Mouse (Mus musculus) heart, postnatal 4 days (tissue): ENCODE results near the gene Tex9. TPM values are rescaled to one million over a fixed set of nuclear protein-coding genes. Genes with fewer than 3 reads are reported as not detected.

Experiments
- DNase-seq: peaks from one replicate; pipeline ENCODE4 v3.0.0; 2021
- total RNA-seq, 2 experiments: library from RNA; stranded (reverse); gene quantifications; 2 replicates each; pipeline ENCODE4 v1.2.3; 2021

Tex9 gene
- total RNA-seq, result 1 to 10 TPM; 4.3 to 6.2 TPM

DNA sequence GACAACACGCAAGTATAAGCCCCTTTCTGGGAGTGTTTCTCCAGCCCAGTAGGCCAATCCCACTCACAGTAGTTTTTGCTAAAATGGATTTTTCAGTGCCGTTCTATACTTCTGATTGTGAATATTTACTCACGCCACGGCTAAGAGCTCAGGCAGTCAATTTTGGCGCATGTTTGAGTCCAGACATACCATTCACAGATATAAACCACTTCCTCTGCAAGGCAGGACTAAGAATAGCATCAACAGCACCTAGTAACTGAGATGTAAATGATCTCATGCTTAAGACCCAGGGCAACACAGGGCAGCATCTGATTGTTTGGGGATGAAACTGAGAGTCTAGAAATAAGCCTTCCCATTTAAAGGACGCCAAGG, at the start of gene Tex9:
Gene Tex9 (minus strand): TSS at position 19 of the 372 bp plus-strand sequence.
- no peak for DNase-seq

DNA sequence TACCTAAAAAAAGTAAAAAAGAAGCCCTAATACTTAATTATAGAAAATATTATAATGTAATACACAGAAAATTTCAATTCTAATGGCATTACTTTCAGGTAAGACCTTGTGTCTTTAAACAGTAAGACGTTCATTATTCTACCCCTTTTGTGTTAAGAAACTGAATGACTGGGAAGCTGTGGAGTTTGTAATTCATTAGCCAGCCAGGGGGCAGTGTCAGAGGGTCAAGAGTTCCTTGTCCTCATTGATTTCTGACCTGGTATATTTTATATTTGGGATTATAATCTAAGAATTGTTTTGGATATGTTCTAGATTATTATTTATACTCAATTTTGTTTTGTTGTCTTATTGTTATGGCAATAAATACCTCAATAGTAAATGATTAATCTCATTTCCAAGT, 45.1 kb upstream of the Tex9 start:
- DNase-seq, result no peak

DNA sequence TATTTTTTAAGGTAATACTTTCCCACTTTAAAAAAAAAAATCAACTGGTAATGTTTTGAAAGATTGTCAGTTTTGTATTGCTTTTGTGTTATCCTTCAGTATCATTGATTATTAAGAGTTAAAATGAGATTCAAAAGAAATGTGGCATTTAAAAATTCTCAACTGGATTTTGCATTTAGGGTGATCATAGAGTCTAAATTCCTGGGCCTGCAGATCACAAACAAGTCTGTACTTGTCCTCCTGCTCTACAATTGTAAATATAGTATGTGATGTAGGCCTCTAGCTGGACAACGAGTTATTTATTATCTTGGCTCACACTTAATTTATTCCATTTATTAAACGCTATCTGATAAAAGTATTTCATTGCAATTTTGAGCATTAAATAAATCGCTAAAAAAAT, 43.4 kb upstream of the Tex9 start:
- no peak for DNase-seq

DNA sequence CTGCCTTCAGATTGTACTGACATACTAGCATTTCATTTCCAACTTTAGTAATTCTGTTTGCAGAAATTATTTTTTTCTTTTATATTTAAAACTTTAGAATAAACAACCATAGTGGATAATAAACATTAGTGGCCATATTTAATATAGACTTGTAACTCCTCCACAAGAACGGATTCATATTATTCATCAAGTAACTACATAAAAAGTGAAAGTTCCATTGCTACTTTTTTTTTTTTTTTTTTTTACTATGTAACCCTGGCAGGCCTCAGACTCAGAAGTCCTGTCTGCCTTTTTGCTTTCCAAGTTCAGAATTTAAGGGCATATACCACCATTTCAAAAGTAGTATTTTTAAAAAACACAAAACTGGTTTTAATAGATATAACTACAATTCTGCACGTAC, 43.0 kb upstream of the Tex9 start:
- DNase-seq, result no peak

DNA sequence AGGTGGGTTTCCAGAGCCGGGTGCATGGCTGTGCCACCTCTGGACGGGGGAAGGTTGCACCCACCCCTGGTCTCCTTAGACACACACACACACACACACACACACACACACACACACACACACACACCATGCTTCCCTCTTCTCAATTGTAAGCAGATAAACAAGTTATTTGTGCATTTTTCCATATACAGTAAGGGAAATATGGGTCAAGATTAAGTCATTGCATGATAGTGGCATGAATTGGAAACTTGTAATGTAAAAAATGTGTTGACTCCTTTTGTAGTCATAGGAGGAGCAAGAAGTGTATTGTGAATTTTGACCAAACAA, 41.0 kb upstream of the Tex9 start:
- DNase-seq, result no peak

DNA sequence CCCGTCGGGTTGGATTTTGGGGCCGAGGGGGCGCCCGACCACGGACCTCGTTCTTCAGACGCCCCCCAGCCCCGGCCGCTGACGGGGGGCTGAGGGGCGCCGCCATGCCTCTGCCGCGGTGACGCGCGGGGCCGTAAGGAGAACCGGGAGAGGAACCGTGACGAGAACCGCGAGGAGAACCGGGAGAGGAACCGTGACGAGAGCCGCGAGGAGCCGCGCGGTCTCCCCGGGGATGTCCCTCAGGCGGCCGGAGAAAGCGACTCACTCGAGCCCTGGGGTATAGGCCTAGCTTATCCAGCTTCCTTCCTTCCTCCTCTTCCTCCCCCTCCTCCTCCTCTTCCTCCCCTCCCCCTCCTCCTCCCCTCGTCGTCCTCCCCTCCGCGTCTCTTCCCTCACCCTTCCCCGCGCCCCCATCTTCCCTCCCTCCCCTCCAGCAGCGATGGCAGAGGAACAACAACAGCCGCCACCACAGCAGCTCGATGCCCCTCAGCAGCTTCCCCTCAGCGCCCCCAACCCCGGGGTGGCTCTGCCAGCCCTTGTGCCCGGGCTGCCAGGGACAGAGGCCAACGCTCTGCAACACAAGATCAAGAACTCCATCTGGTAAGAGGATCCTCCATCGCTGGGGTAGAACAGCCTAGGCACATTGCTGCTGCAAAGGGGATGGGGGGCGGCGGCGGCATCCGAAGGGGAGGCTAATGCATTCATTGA, 40.5 kb upstream of the Tex9 start:
- peak; percentile 51 for DNase-seq

DNA sequence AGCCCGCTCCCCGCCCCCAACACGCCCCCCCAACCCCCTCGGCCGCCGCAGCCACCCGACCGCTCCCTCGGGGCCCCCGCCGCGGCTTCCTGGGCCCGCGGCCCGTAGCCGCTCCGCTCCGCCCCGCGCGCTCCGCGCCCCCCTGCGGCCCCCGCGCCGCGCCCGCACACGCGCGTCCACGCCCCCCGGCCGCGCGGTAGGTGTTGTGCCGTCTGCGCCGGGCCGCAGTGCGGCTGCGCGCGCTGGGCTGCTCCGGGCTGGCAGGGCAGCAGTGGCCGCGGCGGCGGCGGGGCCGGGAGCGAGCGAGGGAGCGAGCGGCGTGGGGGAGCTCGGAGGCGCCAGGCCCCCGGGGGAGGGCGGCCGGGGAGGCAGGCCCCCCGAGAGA, 40.0 kb upstream of the Tex9 start, which contains the start of gene Rfx7:
Gene Rfx7 (plus strand): TSS at position 245 of the 385 bp plus-strand sequence.
- DNase-seq, result peak; percentile 82

DNA sequence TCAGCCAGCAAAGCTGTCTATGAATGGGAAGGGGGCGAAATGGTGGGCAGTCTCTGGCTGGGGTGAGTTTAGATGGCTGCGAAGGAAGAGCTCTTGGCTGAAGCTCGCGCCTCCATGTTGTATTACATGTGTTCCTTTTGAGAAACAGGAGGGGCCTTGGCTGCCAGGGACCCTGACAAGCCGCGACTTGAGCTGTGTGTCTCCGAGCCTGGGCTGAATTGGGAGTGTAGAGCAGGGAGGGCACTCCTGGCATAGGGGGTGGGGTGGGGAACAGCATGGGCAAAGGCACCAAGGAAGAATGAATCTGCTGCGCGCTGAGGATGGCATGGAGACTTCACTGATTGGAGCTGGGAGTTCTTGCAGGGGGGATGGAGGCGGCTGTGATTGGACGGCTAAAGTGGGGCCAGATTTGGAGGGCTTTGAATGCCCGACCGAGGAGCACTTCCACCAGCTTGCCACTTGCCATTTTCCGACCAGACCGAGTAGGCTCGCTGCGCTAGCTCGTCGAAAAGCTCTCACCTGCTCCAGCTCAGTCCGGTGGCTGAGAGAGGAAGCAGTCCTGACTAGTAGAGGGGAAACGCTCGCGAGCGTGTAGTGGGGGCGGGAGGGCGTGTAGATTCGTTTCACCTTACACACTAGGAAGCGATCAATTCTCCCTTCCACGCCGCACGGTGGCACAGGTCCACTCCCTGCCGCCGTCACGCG, 39.4 kb upstream of the Tex9 start:
- peak; percentile 78 for DNase-seq

DNA sequence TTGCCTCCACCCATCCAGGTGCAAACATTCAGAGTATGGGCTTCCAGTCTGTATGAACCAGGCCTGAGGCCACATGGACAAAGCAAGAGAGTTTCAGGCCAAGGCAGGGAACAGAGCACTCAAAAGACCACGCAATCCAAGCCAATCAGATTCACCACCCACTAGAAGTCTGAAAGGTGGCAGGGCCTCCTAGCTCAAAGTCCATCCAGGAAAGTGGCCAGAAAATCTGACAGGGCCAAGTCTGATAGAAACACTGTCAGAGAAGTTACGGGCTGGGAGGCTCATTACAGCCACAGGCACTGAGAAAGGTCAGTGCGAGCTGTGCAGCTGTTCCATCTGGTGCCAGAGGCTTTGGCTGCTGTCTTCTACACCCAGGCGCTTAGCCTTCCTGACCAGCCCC, 38.8 kb upstream of the Tex9 start:
- DNase-seq, result peak; percentile 21

DNA sequence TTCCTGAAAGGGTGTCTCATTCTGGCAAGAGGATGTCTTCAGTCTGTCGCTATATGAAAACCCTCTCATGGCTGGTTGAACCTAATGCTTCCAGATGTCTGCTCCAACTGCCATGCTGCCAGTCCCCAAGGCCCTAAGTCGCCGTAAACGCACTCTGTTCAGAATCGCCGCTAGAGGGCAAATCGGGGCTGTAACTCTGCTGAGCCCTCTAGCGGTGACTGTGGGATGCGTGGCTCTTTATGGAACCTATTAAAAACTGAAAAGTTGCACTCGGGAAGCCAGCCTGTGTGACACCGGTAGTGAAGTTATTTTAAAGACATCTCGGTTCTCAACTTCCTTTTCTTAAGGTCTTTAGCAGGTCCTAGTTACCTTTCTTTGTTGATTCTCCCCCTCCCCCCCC, 38.2 kb upstream of the Tex9 start:
- DNase-seq, result peak; percentile 92

DNA sequence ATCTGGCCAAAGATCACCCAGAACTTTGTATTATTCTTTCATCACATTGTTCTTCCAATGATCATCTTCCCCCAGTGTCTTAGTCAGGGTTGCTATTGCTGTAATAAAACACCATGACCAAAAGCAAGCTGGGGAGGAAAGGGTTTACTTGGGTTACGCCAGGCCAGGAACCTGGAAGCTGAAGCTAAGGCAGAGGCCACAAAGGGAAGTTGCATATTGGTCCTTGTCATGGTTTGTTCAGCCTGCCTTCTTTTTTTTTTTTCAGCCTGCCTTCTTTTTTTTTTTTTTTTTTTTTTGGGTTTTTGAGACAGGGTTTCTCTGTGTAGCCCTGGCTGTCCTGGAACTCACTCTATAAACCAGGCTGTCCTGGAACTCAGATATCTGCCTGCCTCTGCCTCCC, 34.1 kb upstream of the Tex9 start:
- no peak for DNase-seq

DNA sequence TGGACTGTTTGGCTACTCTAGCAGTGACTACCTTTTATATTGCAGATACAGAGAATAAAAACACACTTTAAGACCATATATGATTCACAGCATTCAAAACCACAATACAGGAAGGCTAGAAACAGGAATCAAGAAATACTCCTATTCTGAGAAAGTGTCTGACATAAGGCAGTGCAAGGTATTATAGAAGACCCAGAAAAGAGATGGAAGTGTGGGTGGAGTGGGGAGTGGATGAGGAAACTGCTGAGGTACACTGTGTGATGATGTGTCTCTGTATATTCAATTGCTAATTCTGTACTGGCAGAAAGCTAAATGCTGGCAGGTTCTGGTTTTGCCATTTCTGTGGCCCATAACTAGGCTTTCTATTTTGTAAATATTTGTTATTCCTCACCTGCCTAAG, 28.8 kb upstream of the Tex9 start:
- no peak for DNase-seq

DNA sequence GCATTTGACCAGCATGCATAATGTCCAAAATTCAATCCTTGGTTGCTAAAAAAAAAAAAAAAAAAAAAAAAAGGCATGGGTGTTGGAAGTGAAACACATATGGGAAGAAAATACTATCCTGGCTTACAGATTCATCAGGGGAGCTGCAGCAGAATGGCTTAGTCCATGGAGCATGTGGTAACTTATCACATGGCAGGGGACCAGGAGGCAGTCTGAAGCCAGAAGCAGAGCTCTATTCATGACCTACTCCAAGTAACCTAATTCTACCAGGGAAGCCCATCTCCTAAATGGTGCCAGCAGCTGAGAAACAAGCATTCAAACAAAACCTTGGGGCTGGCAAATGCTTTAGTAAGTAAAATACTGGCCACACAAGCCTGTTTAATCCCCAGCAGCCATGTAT, 27.2 kb upstream of the Tex9 start:
- DNase-seq, result peak; percentile 11

DNA sequence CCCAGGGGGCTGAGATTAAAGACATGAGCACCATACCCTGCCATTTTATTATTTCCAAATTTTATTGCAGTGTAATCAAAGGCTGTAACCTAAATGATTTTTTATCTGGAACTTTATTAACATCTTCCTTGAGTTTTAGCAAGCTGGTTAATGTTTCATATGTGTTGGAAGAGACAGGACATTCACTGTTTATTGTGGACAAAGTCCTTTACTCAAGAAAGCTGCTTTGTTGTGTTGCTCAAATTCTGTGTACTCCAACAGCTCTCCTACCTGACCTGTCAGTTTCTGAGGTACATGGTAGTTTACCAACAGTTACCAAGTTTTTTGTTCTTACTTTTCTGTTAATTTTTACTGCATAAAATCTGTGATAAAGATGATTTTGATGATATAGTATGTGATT, 23.4 kb upstream of the Tex9 start:
- DNase-seq, result no peak

DNA sequence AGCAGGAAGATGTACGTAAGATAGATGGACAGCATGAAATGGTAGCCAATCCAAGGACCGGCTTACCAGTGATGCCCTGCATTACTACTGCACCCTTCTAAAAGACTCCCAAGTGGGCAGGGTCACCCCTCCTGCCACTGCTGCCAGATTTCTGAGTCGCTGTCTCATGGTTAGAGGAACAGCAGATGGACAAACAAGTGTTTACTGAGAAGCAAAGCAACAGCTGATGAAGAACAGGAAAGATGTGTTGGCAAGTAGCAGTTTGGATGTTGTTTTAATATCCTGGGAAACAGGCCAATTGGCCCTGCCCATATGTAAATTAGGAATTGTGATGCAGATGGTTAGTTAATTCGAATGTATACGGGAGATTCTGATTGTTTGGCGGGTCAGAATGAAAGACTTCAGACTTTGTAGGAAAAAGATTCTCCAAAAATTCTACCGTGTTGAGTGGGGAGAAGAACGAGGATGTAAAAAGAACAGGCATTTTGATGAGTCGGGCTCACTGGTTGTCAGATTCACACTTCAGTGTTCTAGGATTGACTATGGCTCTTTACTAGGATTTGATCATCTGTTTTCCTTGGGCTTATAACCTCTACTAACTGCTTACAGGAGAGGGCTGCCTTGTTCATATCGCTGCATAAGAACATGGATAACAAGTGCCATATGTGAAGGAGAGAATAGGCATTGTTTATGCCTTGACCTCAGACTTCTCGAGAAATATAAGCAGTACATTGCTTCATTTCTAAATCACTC, 20.4 kb upstream of the Tex9 start:
- DNase-seq, result no peak

DNA sequence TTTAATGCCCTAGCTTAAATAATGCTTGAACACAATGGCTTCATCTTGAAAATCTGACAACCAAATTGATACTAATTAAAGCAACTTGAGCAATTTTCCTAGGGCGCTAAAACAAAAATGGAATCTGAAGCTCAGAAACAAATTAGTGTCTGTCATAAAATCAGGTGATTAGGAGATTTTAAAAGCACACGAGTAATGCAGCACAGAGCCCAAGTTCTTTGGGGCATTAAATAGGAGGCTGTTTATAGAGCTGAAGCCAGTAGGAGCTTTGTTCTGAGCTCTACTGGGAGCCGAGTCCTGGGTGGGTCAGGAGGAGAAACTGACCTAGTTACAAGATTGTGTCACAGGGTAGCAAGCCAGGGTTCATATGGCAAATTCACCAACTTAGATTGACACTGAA, 5.2 kb upstream of the Tex9 start:
- no peak for DNase-seq

DNA sequence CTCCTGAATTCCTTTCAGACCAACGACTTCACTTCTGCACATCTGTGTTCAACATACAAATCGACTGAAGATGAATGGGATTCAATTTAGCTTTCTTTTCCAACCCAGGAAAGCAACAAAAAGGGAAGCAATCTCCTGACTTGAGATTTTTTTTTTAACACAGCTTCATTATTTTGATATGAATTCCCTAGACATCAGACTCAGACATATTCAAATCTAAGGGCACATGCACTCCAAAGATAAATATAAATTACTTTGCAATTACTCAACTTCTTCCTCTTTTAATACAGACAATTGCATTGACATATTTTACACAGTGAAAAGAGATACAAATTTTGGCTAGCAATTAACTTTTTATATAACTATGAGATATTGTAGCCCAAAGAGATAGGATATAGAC, 4.7 kb upstream of the Tex9 start:
- DNase-seq, result no peak

DNA sequence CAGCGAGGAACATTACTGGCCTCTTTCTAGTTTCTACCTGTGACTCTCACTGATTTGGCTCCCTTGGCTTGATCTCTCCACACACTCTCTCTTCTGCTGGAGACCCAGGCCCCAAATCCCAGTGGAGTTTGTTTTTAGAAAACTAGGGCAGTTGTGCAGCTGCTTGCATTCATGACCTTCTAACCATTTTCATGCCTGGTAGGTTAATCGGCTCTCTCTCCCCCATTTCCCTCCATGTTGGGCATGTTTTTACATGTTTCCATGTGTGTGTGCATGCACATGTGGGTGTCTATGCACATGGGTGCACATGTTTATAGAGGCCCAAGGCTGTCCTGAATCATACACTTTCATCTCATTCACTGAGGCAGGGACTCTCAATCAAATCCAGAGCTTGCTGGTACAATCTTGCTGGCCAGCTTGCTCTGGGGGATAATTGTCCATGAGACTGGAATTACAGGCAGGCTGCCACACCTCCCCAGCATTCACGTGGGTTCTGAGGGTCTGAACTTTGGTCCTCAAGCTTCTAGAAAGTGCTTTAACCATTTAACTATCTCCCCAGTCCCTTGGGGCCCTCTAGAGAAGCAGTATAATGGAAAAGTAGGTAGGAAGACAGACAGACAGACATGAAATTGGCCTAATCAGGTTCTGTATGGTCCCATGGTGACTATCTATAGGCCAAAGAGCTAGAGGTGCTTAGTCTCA, 2.1 kb upstream of the Tex9 start:
- no peak for DNase-seq

DNA sequence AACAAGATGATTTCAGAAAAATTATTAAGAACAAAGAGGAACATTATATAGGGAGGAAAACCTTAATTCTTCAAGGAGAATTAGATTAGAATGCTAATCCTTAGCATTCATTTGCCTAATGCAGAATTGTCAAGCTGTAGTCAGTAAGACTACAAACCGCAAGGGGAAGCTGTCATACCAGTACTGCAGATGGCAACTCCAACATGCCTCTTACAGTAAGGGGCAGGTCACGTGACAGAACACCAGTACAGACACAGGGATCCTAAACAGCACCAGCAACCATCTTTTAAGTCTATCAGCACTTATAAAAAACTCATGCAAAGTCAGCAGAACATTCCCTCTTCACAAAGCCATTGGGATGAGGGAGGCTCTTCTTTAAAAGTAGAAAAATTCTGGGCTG, 1.5 kb upstream of the Tex9 start:
- DNase-seq, result no peak

DNA sequence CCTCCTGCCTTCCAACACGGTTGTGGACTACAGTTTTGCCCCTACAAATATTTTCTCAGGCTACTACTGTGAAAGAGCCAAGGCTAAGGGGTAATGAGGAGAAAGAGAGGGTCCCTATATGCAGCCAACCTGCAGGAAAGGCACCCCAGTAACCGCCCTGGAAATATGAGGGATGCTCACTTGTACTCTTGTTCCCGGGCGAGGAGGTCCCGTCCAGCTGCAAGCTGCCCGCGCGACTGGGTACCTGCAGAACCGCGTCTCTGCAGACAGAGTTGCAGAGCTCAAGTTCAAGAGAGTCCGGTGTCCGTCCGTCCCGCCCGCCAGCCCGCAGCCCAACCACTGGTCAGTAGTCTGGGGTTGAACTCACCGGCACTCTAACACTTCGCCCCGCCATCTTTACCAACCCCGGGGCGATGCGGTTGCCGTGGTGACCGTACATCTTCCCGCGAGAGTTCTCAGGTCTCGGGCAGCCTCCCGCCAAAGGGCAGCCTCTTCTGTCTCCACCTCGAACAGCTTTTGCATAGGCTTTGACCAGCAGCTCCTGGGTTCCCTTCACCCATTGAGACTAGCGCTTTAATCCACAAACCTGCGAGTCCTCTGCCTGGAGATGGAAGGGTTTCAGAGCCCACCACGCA, 336 bp downstream of the Tex9 start:
- peak; percentile 94 for DNase-seq

DNA sequence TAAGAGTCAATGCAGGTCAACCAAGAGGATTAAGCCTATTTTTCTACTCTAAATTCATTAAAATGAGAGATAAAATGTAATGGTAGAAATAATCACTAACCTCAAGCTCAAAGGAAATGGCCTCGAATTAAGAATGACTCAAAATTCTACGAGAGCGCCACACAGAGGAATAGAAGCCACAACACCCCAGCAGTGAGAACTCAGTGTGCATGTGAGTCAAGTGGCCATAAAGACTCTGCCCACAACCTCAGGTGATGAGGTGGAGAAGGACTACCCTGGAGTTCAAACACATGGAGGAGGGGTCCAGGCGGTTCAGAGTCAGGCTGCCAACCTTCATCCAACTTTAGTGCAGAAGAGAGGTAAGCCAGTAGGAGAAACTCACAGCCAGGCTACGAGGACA, 2.9 kb downstream of the Tex9 start:
- DNase-seq, result no peak

DNA sequence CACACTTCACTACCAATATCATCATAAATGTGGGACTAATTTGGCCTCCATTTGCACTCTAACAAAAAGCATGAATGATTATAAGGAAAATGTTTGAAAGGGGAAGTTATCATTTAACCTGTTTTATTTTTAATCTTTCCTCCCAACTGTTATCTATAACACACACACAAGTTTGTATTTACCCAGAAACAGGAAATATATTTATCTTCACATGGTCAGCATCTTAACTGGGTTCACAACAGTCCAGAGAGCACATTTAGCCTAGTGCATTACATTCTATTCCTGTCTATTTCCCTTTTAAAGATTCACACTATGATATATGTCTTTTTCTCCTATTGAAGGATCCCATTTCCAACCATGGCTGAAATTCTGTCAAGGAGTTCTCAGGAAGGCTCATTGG, 3.5 kb downstream of the Tex9 start:
- no peak for DNase-seq

DNA sequence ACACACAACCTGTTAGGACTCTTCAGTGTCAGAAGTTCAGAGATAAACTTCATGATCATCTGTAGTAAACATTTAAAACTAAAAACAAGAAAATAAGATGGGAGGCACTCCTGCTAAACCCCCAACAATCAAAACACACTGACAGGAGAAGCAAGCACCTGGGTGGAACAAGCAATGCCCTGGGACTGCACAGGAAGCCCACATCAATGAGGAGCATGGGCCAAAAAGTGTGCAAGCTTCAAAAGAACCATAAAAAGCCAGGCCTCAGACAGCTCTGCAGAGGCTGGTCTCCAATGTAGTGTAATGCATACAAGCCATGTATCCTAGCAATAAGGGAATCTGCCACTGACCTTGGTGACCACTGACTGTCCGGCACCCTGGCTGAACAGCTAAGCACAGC, 12.7 kb downstream of the Tex9 start:
- no peak for DNase-seq
